Mouse (Mus musculus) cortical plate, adult 2 months (tissue): ENCODE data around the gene Nin.
A peak's percentile ranks its signal among the peaks of the same experiment; 100 is the strongest.

Experiments
- CTCF ChIP-seq: fragments of 200-500 bp; IDR thresholded peaks from 2 replicates; pipeline ENCODE4 v1.5.1; 2011; ENCODE audit warnings: mild to moderate bottlenecking, control low read depth, low read length; ENCODE audit not compliant: insufficient read depth; ENCODE audit errors: extremely low read depth
- POLR2A ChIP-seq: fragments of 200-500 bp; IDR thresholded peaks from 2 replicates; pipeline ENCODE4 v1.6.1; 2011; ENCODE audit warnings: mild to moderate bottlenecking, low read length, control low read depth; ENCODE audit not compliant: insufficient read depth; ENCODE audit errors: extremely low read depth

GRCm38 (mm10) chr12:70131042-70131675, 17.6 kb upstream of the Nin start:
- TF ChIP-seq POLR2A, result peak; percentile 42; the same call in 1 of the 2 replicates
- TF ChIP-seq CTCF, result no peak
